Mouse (Mus musculus) adrenal gland, postnatal 14 days (tissue): Measurements from ENCODE around the gene Fanca. TPM values are rescaled to one million over a fixed set of nuclear protein-coding genes. Genes with fewer than 3 reads are reported as not detected.
A peak's percentile ranks its signal among the peaks of the same experiment; 100 is the strongest.
"Not testable (repeated sequence)": the region's sequence is repeated elsewhere in the genome, so short reads cannot be mapped to it uniquely, and the experiment has no call there.

Experiments
- DNase-seq: peaks from one replicate; pipeline ENCODE4 v3.0.0; 2021; ENCODE audit warnings: mixed read lengths
- total RNA-seq: library from RNA; stranded (reverse); gene quantifications from 2 replicates; pipeline ENCODE4 v1.2.3, GENCODE M21; 2021

The Fanca gene
- total RNA-seq, 1 experiment from 2014 or later = 6.0 TPM

DNA sequence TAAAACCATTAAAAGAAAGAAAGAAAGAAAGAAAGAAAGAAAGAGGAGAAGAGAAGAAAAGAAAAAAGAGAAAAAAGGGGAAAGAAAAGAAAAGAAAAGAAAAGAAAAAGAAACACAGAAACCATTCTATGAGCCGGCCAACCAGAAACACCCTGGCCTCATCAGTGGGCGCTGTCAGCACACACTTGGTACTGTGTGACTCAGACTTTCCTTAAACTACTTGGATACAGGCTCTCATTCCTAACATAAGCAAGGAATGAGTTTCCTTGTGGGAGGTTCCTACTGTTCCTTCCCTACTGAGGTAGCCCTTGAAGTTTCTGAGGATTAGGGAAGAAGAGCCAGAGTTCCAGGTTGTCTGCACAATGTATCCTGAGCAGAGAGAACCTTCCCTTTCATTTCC is 12.9 kb upstream of the Fanca start:
- DNase-seq = no peak

- no peak for DNase-seq
These were observed 12.3 kb upstream of the Fanca start for GRCm38 (mm10) chr8:123330701-123331100.

- DNase-seq = no peak
These were observed 11.6 kb upstream of the Fanca start for GRCm38 (mm10) chr8:123329961-123330360.

DNA sequence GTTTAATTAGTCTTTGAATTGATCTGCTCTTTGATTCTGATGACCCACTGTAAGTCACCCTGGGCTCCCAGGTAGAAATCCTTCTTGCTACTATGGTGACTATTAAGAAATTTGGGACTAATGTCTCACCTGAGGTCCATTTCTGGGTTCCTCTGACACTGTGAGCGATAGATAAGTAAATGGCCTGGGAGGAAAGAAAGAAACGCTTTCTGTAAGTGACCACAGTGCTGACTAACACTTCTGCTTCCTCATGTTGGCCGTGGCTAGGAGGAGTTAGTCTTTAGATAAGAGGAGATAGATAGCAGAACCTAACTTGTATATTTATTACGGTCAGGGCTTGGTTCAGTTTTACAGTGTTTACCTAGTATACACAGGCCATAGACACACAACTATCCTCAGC is 11.0 kb upstream of the Fanca start:
- DNase-seq = no peak

DNA sequence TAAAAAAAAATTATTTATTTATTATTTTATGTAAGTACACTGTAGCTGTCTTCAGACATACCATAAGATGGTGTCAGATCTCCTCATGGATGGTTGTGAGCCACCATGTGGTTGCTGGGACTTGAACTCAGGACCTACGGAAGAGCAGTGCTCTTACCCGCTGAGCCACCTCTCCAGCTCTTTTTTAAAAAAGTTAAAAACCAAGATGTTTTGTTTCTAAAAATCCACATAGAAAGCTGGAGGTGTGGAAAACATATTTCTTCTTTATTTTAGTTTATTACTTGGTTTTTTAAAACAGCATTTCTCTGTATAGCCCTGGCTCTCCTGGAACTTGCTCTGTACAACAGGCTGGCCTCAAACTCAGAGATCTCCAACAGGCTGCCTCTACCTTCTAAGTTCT is 10.2 kb upstream of the Fanca start:
- no peak for DNase-seq

DNA sequence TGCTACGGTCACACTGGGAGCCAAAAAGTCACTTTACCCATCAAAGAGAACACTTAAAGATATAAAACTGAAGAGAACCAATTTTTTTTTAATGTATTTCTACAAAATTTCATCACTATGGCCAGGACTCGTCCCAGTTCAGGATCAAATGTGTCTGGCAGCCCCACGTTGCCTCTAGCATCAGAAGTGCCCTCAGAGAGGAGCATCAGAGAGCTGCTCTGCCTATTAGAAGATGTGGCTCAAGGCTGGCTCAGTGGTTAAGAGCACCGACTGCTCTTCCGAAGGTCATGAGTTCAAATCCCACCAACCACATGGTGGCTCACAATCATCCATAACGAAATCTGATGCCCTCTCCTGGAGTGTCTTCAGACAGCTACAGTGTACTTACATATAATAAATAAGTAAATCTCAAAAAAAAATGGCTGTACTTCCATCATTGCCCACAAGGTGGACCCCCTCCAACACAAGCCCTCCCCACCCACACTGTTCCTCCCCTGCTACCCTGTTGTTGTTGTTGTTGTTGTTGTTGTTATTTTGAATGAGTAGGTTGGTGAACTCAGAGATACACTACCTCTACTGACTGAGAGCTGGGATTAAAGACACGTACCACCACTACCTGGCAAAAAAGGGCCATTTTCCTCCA is 1.3 kb upstream of the Fanca start:
- DNase-seq = peak; percentile 51

- DNase-seq = no peak
These were observed 452 bp downstream of the Fanca start for GRCm38 (mm10) chr8:123317781-123318466.

GRCm38 (mm10) chr8:123308738-123309137 is 9.6 kb downstream of the Fanca start:
- no peak for DNase-seq

GRCm38 (mm10) chr8:123298301-123298700 is 20.1 kb downstream of the Fanca start:
- no peak for DNase-seq

DNA sequence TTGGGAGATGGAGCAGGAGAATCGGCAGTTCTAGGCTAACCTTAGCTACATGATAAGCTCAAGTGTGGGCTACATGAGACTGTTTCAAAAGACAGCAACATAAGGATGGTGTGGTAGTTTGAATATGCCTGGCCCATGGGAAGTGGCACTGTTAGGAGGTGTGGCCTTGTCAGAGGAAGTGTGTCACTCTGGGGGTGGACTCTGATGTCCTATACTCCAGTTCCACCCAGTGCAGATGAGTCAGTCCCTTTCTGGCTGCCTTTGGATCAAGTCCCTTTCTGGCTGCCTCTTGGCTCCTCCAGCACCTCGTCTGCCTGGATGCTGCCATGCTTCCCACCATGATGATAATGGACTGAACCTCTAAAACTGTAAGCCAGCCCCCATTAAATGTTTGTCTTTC is 25.6 kb downstream of the Fanca start:
- DNase-seq = no peak

- DNase-seq = no peak
These were observed 26.1 kb downstream of the Fanca start for GRCm38 (mm10) chr8:123292281-123292680.

- no peak for DNase-seq
These were observed 26.7 kb downstream of the Fanca start for GRCm38 (mm10) chr8:123291716-123292115.

- no peak for DNase-seq
These were observed 27.7 kb downstream of the Fanca start for GRCm38 (mm10) chr8:123290679-123291078.

DNA sequence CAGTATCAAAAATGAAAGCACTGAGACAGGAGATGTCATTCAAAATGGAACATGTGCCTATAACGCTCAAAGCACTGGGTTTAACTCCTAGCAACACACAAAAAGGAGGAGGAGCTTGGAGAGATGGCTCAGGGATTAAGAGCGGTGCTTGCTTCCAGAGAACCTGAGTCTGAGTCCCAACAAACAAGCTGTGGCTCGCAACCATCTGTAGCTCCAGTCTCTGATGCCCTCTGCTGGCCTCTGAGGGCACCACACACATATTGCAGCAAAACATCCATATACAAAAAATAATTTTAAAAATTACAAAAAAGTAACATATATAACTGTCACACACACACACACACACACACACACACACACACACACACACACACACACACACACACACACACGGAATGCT is 28.2 kb downstream of the Fanca start:
- DNase-seq = peak; percentile 69

DNA sequence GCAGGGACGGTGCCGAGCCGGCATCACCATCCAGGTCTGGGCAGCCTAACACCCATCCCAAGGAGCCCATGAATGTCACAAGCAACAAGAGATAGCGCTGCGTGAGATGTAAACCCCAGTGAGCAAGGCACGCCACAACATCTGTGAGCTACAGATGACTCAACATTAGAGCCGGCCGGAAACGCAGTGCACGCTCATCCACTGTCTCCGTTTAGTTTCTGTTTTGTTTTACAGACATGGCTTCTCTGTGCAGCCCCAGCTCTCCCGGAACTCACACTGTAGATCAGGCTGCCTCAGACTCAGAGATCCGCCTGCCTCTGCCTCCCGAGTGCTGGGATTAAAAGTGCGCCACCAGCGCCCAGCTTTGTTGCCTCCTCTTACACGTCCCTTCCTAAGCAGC is 31.0 kb downstream of the Fanca start:
- no peak for DNase-seq

DNA sequence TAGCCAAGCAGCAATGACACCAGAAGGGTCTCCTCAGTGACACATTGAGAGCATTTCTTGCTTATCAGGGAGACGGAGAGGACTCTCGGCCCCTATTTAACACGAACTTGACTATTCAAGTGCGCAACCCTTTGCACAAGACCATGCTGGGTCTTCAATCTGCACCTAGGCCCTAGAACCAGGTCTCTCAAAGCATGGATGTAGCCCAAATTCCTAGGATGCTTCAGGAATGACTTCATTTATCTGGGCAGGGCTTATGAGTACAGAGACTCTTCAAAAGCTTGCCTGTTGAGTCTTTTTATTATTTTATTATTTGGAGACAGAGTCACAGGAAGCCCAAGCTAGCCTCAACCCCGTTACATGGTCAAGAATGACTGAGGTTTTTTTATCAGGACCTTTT is 33.9 kb downstream of the Fanca start:
- DNase-seq = no peak

DNA sequence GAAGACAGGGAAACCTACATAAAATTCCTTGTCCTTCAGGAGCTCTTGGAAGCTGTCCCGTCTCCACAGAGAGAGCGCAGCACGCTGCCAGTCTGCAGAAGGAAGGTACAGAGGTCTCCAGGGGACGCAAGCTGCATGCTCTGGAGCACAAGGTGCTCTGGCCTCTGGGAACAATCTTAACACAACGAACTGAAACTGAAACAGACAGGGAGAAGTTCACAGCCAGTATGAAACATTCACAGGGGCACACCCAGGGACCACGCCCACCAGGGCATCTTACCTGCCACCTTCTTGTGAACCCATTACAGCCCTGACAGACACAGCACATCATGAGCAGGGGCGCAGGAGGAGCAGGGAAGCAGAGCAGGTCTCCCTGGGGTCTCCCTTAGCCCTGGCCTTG is 34.4 kb downstream of the Fanca start:
- no peak for DNase-seq

DNA sequence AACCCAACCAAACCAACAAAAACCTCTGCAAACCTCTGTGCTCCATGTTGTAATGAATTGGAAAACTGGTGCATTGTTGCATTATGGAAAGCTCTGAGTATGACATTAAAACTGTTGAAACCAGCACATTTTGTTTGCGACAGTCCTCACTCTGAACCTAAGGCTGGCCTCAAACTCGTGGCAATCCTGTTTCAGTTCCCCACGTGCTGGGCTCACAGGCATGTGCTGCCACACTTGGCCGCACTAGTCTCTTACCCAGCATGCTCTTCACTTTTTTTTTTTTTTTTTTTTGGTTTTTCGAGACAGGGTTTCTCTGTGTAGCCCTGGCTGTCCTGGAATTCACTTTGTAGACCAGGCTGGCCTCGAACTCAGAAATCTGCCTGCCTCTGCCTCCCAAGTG is 35.4 kb downstream of the Fanca start:
- DNase-seq = not testable (repeated sequence)

GRCm38 (mm10) chr8:123280302-123281094 is 37.9 kb downstream of the Fanca start:
- DNase-seq = no peak

- DNase-seq = no peak
These were observed 38.5 kb downstream of the Fanca start for GRCm38 (mm10) chr8:123279828-123280227.

- DNase-seq = no peak
These were observed 39.9 kb downstream of the Fanca start for GRCm38 (mm10) chr8:123278445-123278844.

DNA sequence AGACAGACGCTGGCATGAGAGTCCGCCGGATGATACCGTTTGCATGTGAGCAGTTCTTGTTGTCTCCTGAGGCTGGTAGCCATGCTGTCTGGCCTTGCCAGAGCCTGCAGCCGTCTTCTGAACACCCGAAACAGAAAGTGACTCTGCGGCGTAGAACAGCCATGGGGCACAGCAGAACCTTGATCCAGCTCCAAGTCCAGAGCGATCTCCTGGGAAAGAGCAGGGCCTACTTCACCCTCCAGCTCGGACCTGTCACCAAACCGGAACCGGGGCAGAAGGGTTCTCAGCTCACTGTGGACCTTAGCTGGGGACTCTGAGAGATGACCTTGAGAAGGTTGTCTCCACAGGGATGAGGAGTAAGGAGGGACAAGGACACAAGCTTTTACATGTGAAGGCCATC is 43.3 kb downstream of the Fanca start:
- DNase-seq = peak; percentile 58

- DNase-seq = no peak
These were observed 43.9 kb downstream of the Fanca start for GRCm38 (mm10) chr8:123274447-123274846.
